Mouse (Mus musculus): Measurements from ENCODE around the gene Ttc5. TPM values are rescaled to one million over a fixed set of nuclear protein-coding genes. Genes with fewer than 3 reads are reported as not detected.
A peak's percentile ranks its signal among the peaks of the same experiment; 100 is the strongest.

The Ttc5 gene
- polyA plus RNA-seq, 1 experiment from 2014 or later, result 47.0 TPM

DNA sequence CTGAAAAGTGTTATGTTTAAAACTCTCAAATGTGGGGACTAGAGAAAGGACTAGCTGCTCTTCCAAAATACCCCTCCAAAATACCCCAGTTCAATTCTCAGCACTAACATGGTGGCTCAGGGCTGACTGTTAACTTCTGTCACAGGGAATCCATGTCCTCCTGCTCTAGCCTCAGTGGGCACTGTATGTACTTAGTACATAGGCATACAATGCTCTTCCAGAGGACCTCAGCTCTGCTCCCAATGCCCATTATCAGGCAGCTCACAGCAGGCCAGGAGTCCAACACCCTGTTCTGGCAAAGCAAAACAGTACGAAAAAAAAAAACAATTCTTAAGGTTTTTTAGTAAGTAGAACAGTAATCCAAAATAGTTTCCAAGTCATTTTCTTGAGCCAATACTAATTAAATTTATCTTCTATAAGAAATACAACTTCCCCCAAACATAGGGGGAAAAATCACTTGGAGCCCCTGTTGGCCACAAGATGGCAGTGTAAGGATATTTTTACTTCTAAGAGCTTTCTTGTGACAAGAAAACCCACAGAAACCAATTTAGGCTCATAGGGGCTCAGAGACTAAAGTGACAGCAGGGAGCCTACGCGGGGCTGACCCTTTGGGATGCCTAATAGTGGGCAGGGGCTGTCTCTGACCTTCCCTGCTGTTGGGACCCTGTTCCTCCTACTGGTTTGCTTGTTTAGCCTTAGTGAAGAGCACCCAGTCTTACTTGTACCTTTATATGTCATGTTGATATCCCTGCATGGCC, 14.4 kb upstream of the Ttc5 start:
- H3K4me2 ChIP-seq (replicated peaks; ENCODE audit: low read depth, low read length), result no peak overlapping the region
- DNase-seq (ENCODE audit: low spot score) (peak; percentile 73), ATAC-seq (no peak)
- H3K36me3 ChIP-seq (ENCODE audit: insufficient read depth, low read length), result no peaks in the 10 kb centered on the region
- peak; percentile 69 for TF ChIP-seq CTCF (IDR thresholded peaks at IDR 0.05)
- TF ChIP-seq EP300 (IDR thresholded peaks at IDR 0.05), result no peak
- H3K4me3 ChIP-seq (ENCODE audit: low read depth, low read length), result no peak overlapping the region
- no peak overlapping the region for H3K27ac ChIP-seq (ENCODE audit: low read length)
- H3K9ac ChIP-seq (replicated peaks; ENCODE audit: low read depth), result no peak overlapping the region
- H3K27me3 ChIP-seq (replicated peaks; ENCODE audit: insufficient read depth, low read length), result no peaks in the 10 kb centered on the region
- H3K9me3 ChIP-seq (ENCODE audit: low read length), result no peaks in the 10 kb centered on the region
- WGBS, result 1% methylated on average over 3 of the region's 3 CpGs
- H3K4me1 ChIP-seq (ENCODE audit: insufficient read depth, low read depth, low read length), result no peaks in the 10 kb centered on the region

DNA sequence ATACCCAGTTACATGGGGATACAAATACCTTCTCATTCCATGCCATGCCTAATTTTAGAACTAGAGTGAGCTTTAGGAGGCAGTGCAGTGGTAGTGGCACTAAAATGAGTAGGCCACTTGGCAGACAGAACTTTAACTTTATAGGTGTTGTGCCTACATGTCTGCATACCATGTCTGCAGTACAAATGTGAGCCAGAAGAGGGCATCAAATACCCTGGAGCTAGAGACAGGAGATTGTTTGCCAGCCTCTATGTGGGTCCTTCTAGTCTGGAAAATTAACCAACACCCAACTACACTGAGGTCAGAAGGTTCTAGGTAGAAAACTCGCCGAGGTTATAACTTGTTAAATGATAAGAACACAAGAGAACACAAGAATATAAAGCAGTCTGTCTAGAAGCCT, 13.2 kb upstream of the Ttc5 start:
- Histone ChIP-seq H3K4me1 (ENCODE audit: insufficient read depth, low read depth, low read length) (no peaks in the 10 kb centered on the region), H3K4me2 (replicated peaks; ENCODE audit: low read depth, low read length) (no peak overlapping the region), H3K36me3 (ENCODE audit: insufficient read depth, low read length) (no peaks in the 10 kb centered on the region), H3K9me3 (ENCODE audit: low read length) (no peaks in the 10 kb centered on the region), H3K9ac (replicated peaks; ENCODE audit: low read depth) (no peak overlapping the region), H3K4me3 (ENCODE audit: low read depth, low read length) (no peak overlapping the region), H3K27ac (ENCODE audit: low read length) (no peak overlapping the region), H3K27me3 (replicated peaks; ENCODE audit: insufficient read depth, low read length) (no peaks in the 10 kb centered on the region)
- DNase-seq (ENCODE audit: low spot score) (peak; percentile 20), ATAC-seq (no peak)
- WGBS, result 54% methylated on average over 2 of the region's 2 CpGs
- peak; percentile 59 for TF ChIP-seq CTCF (IDR thresholded peaks at IDR 0.05)
- TF ChIP-seq EP300 (IDR thresholded peaks at IDR 0.05), result no peak

DNA sequence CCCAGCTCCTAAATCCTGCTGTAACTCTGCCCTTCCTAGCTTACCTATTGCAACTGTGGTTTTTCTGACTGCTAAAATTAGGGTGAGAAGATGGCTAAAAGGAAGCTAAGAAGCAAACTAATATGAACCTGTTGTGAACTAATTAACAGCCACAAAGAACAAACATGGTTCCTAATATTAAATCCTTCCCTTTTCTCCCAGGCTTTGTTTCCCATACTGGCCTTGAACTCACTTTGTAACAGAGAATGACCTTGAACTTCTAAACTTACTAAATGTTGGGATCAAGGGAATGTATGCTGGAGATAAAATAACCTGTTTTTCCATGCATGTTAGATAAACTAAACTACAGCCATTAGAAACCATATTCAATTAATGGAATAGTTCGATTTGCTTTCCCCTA, 11.1 kb upstream of the Ttc5 start:
- no peaks in the 10 kb centered on the region for H3K27me3 ChIP-seq (replicated peaks; ENCODE audit: insufficient read depth, low read length)
- H3K4me3 ChIP-seq (ENCODE audit: low read depth, low read length), result no peak overlapping the region
- DNase-seq (ENCODE audit: low spot score), result no peak
- WGBS, result 76% methylated on average over 1 of the region's 1 CpGs
- no peaks in the 10 kb centered on the region for H3K4me1 ChIP-seq (ENCODE audit: insufficient read depth, low read depth, low read length)
- H3K36me3 ChIP-seq (ENCODE audit: insufficient read depth, low read length), result no peaks in the 10 kb centered on the region
- no peak overlapping the region for H3K4me2 ChIP-seq (replicated peaks; ENCODE audit: low read depth, low read length)
- no peak overlapping the region for H3K27ac ChIP-seq (ENCODE audit: low read length)
- no peak for TF ChIP-seq CTCF (IDR thresholded peaks at IDR 0.05)
- TF ChIP-seq EP300 (IDR thresholded peaks at IDR 0.05), result no peak
- H3K9ac ChIP-seq (replicated peaks; ENCODE audit: low read depth), result no peak overlapping the region
- no peaks in the 10 kb centered on the region for H3K9me3 ChIP-seq (ENCODE audit: low read length)
- no peak for ATAC-seq

DNA sequence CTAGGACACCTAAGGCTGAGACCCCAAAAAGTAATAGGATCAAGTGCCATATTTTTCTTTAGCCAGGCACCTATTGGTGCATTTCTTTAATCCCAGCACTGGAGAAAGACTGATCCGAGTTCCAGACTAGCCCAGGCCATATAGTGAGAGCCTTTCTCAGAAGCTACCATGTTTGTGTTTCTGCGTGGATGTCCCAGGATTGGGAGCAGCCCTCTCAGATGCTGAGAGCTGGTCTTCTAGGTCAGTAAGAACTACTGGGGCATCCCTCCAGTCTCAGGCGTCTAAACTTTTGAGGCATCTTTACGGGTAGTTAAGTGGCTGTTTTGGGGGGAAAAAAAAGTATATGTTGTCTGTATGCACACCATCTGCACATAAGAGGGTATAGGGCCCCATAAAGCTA, 10.6 kb upstream of the Ttc5 start:
- Histone ChIP-seq H3K36me3 (ENCODE audit: insufficient read depth, low read length) (no peaks in the 10 kb centered on the region), H3K9me3 (ENCODE audit: low read length) (no peaks in the 10 kb centered on the region), H3K4me1 (ENCODE audit: insufficient read depth, low read depth, low read length) (no peaks in the 10 kb centered on the region), H3K4me3 (ENCODE audit: low read depth, low read length) (no peak overlapping the region), H3K27ac (ENCODE audit: low read length) (no peak overlapping the region), H3K9ac (replicated peaks; ENCODE audit: low read depth) (no peak overlapping the region), H3K4me2 (replicated peaks; ENCODE audit: low read depth, low read length) (no peak overlapping the region), H3K27me3 (replicated peaks; ENCODE audit: insufficient read depth, low read length) (no peaks in the 10 kb centered on the region)
- DNase-seq (ENCODE audit: low spot score), result no peak
- WGBS, result 80% methylated on average over 4 of the region's 4 CpGs
- TF ChIP-seq CTCF (IDR thresholded peaks at IDR 0.05), result no peak
- TF ChIP-seq EP300 (IDR thresholded peaks at IDR 0.05), result no peak
- no peak for ATAC-seq

DNA sequence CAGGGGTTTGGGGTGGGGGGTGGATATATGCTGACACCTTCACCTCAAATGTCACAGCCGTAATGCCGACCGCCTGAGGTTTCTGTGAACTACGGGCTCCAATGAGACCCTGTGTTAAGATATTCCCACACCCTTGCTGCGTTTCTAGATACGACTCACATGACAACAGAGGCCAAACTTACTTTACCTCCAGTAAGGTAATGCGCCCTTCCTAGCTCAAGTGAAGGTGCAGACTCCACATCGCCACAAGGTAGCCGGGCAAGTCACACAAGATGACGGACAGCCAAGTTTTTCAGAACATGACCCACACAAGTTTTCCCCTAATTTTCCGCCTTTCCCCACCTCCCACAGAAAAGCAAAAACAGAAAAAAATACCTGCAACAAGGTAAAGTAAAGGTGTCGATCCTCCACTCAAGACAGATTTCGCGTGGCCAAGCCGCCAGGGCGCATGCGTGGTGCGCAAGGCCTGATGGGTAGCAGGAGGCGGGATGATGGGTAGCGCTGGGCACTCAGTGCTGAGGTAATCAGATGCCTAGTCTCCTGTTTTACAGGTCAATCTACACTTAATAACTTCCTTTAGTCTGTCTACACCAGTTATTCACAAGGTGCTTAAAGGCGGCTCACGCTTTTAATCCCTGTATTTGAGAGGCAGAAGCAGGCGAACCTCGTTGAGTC, 10.1 kb upstream of the Ttc5 start:
- Histone ChIP-seq H3K9me3 (ENCODE audit: low read length) (no peaks in the 10 kb centered on the region), H3K27ac (ENCODE audit: low read length) (no peak overlapping the region), H3K4me2 (replicated peaks; ENCODE audit: low read depth, low read length) (no peak overlapping the region), H3K36me3 (ENCODE audit: insufficient read depth, low read length) (no peaks in the 10 kb centered on the region), H3K4me3 (ENCODE audit: low read depth, low read length) (no peak overlapping the region), H3K9ac (replicated peaks; ENCODE audit: low read depth) (no peak overlapping the region), H3K27me3 (replicated peaks; ENCODE audit: insufficient read depth, low read length) (no peaks in the 10 kb centered on the region), H3K4me1 (ENCODE audit: insufficient read depth, low read depth, low read length) (no peaks in the 10 kb centered on the region)
- no peak for ATAC-seq
- TF ChIP-seq CTCF (IDR thresholded peaks at IDR 0.05) (no peak), EP300 (IDR thresholded peaks at IDR 0.05) (no peak)
- WGBS, result 90% methylated on average over 24 of the region's 24 CpGs
- DNase-seq (ENCODE audit: low spot score), result no peak

- Histone ChIP-seq H3K27me3 (replicated peaks; ENCODE audit: insufficient read depth, low read length) (no peaks in the 10 kb centered on the region), H3K27ac (ENCODE audit: low read length) (no peak overlapping the region), H3K4me1 (ENCODE audit: insufficient read depth, low read depth, low read length) (no peaks in the 10 kb centered on the region; the same call in 1 of the 2 replicates), H3K36me3 (ENCODE audit: insufficient read depth, low read length) (no peaks in the 10 kb centered on the region), H3K4me3 (ENCODE audit: low read depth, low read length) (no peak overlapping the region), H3K9me3 (ENCODE audit: low read length) (no peaks in the 10 kb centered on the region), H3K4me2 (replicated peaks; ENCODE audit: low read depth, low read length) (no peak overlapping the region), H3K9ac (replicated peaks; ENCODE audit: low read depth) (no peak overlapping the region)
- 16% methylated on average over 2 of the region's 2 CpGs for WGBS
- peak; percentile 40 for DNase-seq (ENCODE audit: low spot score)
- TF ChIP-seq CTCF (IDR thresholded peaks at IDR 0.05) (peak; percentile 54), EP300 (IDR thresholded peaks at IDR 0.05) (no peak)
- ATAC-seq, result no peak
Measured at GRCm38 (mm10) chr14:50788157-50788556, 2.8 kb upstream of the Ttc5 start.

All from lung, postnatal 0 days (tissue).